Mouse (Mus musculus): ENCODE results near the gene Cux2. TPM values are rescaled to one million over a fixed set of nuclear protein-coding genes. Genes with fewer than 3 reads are reported as not detected.

Cux2 gene
- total and polyA plus RNA-seq, 3 experiments = 0.17 TPM; not detected in 2

DNA sequence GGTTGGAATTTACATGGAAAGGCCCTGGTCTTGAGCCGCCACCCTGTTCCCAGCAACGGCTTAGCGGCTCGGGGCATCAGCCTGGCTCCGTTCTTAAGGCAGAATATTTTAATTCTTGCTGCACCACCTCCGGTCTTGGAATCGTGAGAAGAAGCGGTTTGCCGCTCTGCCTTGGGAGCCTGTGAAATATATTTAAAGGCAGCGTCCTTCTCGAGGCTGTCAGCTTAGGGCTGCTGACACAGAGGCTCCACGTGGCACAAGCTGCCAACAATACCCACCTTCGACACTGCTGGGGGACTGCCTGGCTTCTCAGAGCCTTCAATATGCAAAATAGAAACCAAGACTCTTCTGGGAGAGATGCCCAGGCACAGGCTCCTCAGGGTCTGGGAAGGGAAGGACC, 18.7 kb upstream of the Cux2 start:
- TF ChIP-seq ETS1 (conservative IDR thresholded peaks at IDR 0.05; ENCODE audit: low read depth, low read length) = no peak
- no peak for TF ChIP-seq GABPA (IDR thresholded peaks at IDR 0.05; ENCODE audit: insufficient replicate concordance, low read depth, low read length)
- no peak for TF ChIP-seq ZMIZ1 (IDR thresholded peaks at IDR 0.05; ENCODE audit: low read depth, low read length)
- no peak for TF ChIP-seq ZC3H11A (IDR thresholded peaks at IDR 0.05; ENCODE audit: low read depth, low read length)
- no peak for TF ChIP-seq CTCF (conservative IDR thresholded peaks at IDR 0.05 in 1 of 2, IDR thresholded peaks at IDR 0.05 in 1 of 2; ENCODE audit: low read depth in 2 of 2, low read length in 2 of 2)
- TF ChIP-seq TCF12 (IDR thresholded peaks at IDR 0.05; ENCODE audit: low read depth, low read length) = no peak
- no peak for TF ChIP-seq USF2 (conservative IDR thresholded peaks at IDR 0.05; ENCODE audit: low read depth, low read length)
- no peak for TF ChIP-seq KAT2A (IDR thresholded peaks at IDR 0.05; ENCODE audit: insufficient replicate concordance, low read length)
- no peak for TF ChIP-seq PAX5 (IDR thresholded peaks at IDR 0.05; ENCODE audit: low read length)
- no peak for TF ChIP-seq HCFC1 (IDR thresholded peaks at IDR 0.05; ENCODE audit: low read depth, low read length)
- TF ChIP-seq MAX (IDR thresholded peaks at IDR 0.05; ENCODE audit: low read length) = no peak
- no peak for TF ChIP-seq MYC (IDR thresholded peaks at IDR 0.05; ENCODE audit: low read depth, low read length)
- TF ChIP-seq E2F4 (IDR thresholded peaks at IDR 0.05; ENCODE audit: insufficient replicate concordance, low read depth, low read length) = no peak
- TF ChIP-seq TBP (conservative IDR thresholded peaks at IDR 0.05; ENCODE audit: low read depth, low read length) = no peak
- no peak for TF ChIP-seq SMC3 (IDR thresholded peaks at IDR 0.05; ENCODE audit: low read depth, low read length)
- TF ChIP-seq ZKSCAN1 (IDR thresholded peaks at IDR 0.05; ENCODE audit: borderline replicate concordance, low read depth, low read length) = no peak
- in situ Hi-C loops (cut with MboI; ENCODE audit: low pct_ligation_motif_present, low pct_unique_long_range_greater_than_20kb, low sequenced_read_pairs) = no loop called here
- Histone ChIP-seq H3K27me3 (replicated peaks) (peaks cover 81% of the 10 kb centered on the region), H3K36me3 (replicated peaks in 1 of 2; ENCODE audit: control insufficient read depth in 1 of 2, insufficient read depth in 1 of 2, low read length in 1 of 2) (no peaks in the 10 kb centered on the region), H3K9ac (ENCODE audit: insufficient read depth, low read depth) (no peak overlapping the region), H3K4me3 (replicated peaks in 1 of 3; ENCODE audit: low read depth in 2 of 3, low read length in 2 of 3, poor library complexity in 1 of 3) (no peak overlapping the region), H3K27ac (ENCODE audit: insufficient read depth, low read depth) (no peak overlapping the region), H3K9me3 (replicated peaks; ENCODE audit: low read length) (peaks cover 6% of the 10 kb centered on the region), H3K79me2 (replicated peaks; ENCODE audit: control insufficient read depth, extremely low read depth, insufficient read depth, poor library complexity, severe bottlenecking) (no peaks in the 10 kb centered on the region), H3K4me2 (ENCODE audit: insufficient read depth, low read depth, poor library complexity, severe bottlenecking) (no peak overlapping the region), H3K4me1 (ENCODE audit: control insufficient read depth in 1 of 2, insufficient read depth in 2 of 2) (peaks cover 0 to 11% of the 10 kb centered on the region in 2 experiments; a peak in 1 of 4 replicates)
- dilution Hi-C loops (cut with MboI; ENCODE audit: extremely low pct_ligation_motif_present, extremely low pct_unique_long_range_greater_than_20kb, low sequenced_read_pairs) = no loop called here
- DNase-seq (ENCODE audit: extremely low read depth) = no peak

DNA sequence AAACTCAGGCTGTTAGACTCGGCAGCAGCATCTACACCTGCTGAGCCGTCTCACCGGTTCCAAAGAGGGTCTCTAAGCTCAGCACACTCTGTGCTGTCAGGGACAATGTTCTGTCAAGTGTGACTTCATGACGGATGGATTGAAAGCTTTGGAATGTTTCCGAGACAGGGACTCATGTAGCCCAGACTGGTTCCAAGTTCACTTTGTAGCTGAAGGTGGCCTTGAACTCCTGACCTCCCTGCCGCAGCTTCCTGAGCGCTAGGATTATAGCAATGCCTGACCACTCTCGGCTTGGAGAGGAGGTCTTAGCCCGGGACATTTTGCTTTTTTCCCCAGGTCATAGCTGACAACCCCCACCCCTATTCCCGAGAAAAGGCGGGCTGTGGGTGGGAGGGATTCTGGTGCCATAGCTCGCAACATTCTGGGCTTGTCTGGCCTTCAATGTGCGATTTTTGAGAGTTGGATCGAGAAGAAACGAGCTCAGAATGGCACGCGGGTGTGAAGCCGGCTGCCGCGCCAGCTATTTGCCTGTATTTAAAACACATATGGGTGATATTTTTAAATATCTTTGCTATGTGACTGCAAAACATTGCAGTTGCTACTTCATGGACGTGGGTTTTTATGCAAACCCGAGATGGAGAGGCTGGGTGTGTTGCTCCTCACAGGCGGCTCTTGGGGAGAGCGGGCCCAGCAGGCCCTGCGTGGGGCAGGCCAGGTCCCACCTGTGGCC, 13.5 kb upstream of the Cux2 start:
- Histone ChIP-seq H3K4me2 (ENCODE audit: insufficient read depth, low read depth, poor library complexity, severe bottlenecking) (no peak overlapping the region), H3K79me2 (replicated peaks; ENCODE audit: control insufficient read depth, extremely low read depth, insufficient read depth, poor library complexity, severe bottlenecking) (no peaks in the 10 kb centered on the region), H3K9me3 (replicated peaks; ENCODE audit: low read length) (peaks cover 8% of the 10 kb centered on the region), H3K27ac (ENCODE audit: insufficient read depth, low read depth) (no peak overlapping the region), H3K4me3 (replicated peaks in 1 of 3; ENCODE audit: low read depth in 2 of 3, low read length in 2 of 3, poor library complexity in 1 of 3) (no peak overlapping the region), H3K9ac (ENCODE audit: insufficient read depth, low read depth) (no peak overlapping the region), H3K36me3 (replicated peaks in 1 of 2; ENCODE audit: control insufficient read depth in 1 of 2, insufficient read depth in 1 of 2, low read length in 1 of 2) (no peaks in the 10 kb centered on the region), H3K4me1 (ENCODE audit: control insufficient read depth in 1 of 2, insufficient read depth in 2 of 2) (peaks cover 0 to 9% of the 10 kb centered on the region in 2 experiments; a peak in 2 of 4 replicates), H3K27me3 (replicated peaks) (peaks cover 78% of the 10 kb centered on the region)
- in situ Hi-C loops (cut with MboI; ENCODE audit: low pct_ligation_motif_present, low pct_unique_long_range_greater_than_20kb, low sequenced_read_pairs) (no loop called here), dilution Hi-C loops (cut with MboI; ENCODE audit: extremely low pct_ligation_motif_present, extremely low pct_unique_long_range_greater_than_20kb, low sequenced_read_pairs) (no loop called here)
- DNase-seq (ENCODE audit: extremely low read depth) = no peak
- no peak for TF ChIP-seq MAX (IDR thresholded peaks at IDR 0.05; ENCODE audit: low read length)
- TF ChIP-seq ETS1 (conservative IDR thresholded peaks at IDR 0.05; ENCODE audit: low read depth, low read length) = no peak
- no peak for TF ChIP-seq ELF1 (IDR thresholded peaks at IDR 0.05; ENCODE audit: low read depth, low read length)
- no peak for TF ChIP-seq CHD2 (IDR thresholded peaks at IDR 0.05; ENCODE audit: low read length)
- TF ChIP-seq MXI1 (IDR thresholded peaks at IDR 0.05; ENCODE audit: low read depth, low read length) = no peak
- no peak for TF ChIP-seq NELFE (IDR thresholded peaks at IDR 0.05; ENCODE audit: low read depth, low read length)
- no peak for TF ChIP-seq GABPA (IDR thresholded peaks at IDR 0.05; ENCODE audit: insufficient replicate concordance, low read depth, low read length)
- TF ChIP-seq MAZ (IDR thresholded peaks at IDR 0.05; ENCODE audit: low read depth, low read length) = no peak
- TF ChIP-seq MYC (IDR thresholded peaks at IDR 0.05; ENCODE audit: low read depth, low read length) = no peak
- no peak for TF ChIP-seq UBTF (IDR thresholded peaks at IDR 0.05; ENCODE audit: low read depth, low read length)
- TF ChIP-seq CHD1 (IDR thresholded peaks at IDR 0.05; ENCODE audit: low read depth, low read length) = no peak
- no peak for TF ChIP-seq ZMIZ1 (IDR thresholded peaks at IDR 0.05; ENCODE audit: low read depth, low read length)
- TF ChIP-seq EP300 (IDR thresholded peaks at IDR 0.05; ENCODE audit: low read length) = no peak
